Comparison of ENCODE assay signal across 25 mouse cellular contexts in genomic region chr11:36887490-36887889, GRCm38 (mm10).
DNase-seq lines count a peak whose midpoint lies in the region; ATAC-seq and TF ChIP-seq lines count a peak whose summit lies in the region.
"Had no signal": no experiment of that assay in that cellular context is flagged by ENCODE, and none has a peak within 500 bp of the region (broad histone marks: within the 10 kb centered on the region; RNA-seq: fewer than 3 reads in every experiment).

No protein-coding gene starts in this region.

- no peaks in the 10 kb centered on the region for H3K27me3 ChIP-seq in forebrain, embryonic 11.5 days (ENCODE audit: control insufficient read depth, insufficient read depth, low read length)
- H3K27me3 ChIP-seq in forebrain, postnatal 0 days (ENCODE audit: insufficient read depth, low read length) = no peaks in the 10 kb centered on the region
- no peaks in the 10 kb centered on the region for H3K27me3 ChIP-seq in kidney, embryonic 16.5 days (ENCODE audit: insufficient read depth, low read length)
- H3K27me3 ChIP-seq in midbrain, embryonic 14.5 days (ENCODE audit: control insufficient read depth, insufficient read depth, low read length) = no peaks in the 10 kb centered on the region
- H3K27me3 ChIP-seq: CH12.LX; hindbrain, embryonic 12.5 days; intestine, embryonic 15.5 days; liver, embryonic 12.5 days had no signal

- no peak for DNase-seq in forebrain, embryonic 11.5 days (ENCODE audit: low spot score)
- DNase-seq in forebrain, postnatal 0 days = no peak
- DNase-seq in kidney, adult 11 months = no peak
- peak; percentile 83 for DNase-seq in midbrain, embryonic 14.5 days
- DNase-seq in urinary bladder, postnatal 10 days (ENCODE audit: low spot score) = no peak
- DNase-seq: cerebellum, adult 8-10 months; cerebellum, postnatal 25 days; gastrocnemius, adult 2 months; gastrocnemius, postnatal 36 days; heart, adult 18-20 months; heart, postnatal 36 days; kidney, adult 9 months; layer of hippocampus, postnatal 36 days; left cerebral cortex, postnatal 4 days; liver, postnatal 0 days; lung, postnatal 36 days; thymus, postnatal 4 days had no signal

- ATAC-seq in forebrain, embryonic 11.5 days (replicated peaks; ENCODE audit: low FRiP score) = 0 out of 2 replicates have a peak, but pooled peaks have one; percentile 36
- no peak for ATAC-seq in forebrain, postnatal 0 days
- ATAC-seq in kidney, embryonic 16.5 days (ENCODE audit: low FRiP score, low TSS enrichment) = peak; percentile 39; the same call in 1 of the 2 replicates
- ATAC-seq in midbrain, embryonic 14.5 days (ENCODE audit: low FRiP score, low TSS enrichment) = peak; percentile 84; the same call in 1 of the 2 replicates
- ATAC-seq: activated CD4-positive, CD25-positive, alpha-beta regulatory T cell, adult 4 months; hindbrain, postnatal 0 days; intestine, embryonic 15.5 days; liver, embryonic 12.5 days; liver, postnatal 0 days had no signal

- no peak overlapping the region for H3K4me3 ChIP-seq in forebrain, embryonic 11.5 days (ENCODE audit: low read depth, low read length)
- H3K4me3 ChIP-seq in forebrain, postnatal 0 days (ENCODE audit: low read depth, low read length) = no peak overlapping the region
- no peak overlapping the region for H3K4me3 ChIP-seq in kidney, embryonic 16.5 days (ENCODE audit: low read length)
- H3K4me3 ChIP-seq in midbrain, embryonic 14.5 days (replicated peaks; ENCODE audit: low read depth, low read length) = no peak overlapping the region
- H3K4me3 ChIP-seq: gastrocnemius, adult 2 months; hindbrain, embryonic 12.5 days; intestine, embryonic 15.5 days; liver, embryonic 12.5 days had no signal

- H3K9me3 ChIP-seq in forebrain, embryonic 11.5 days (ENCODE audit: control insufficient read depth, low read length) = no peaks in the 10 kb centered on the region
- H3K9me3 ChIP-seq in forebrain, postnatal 0 days (ENCODE audit: low read length) = no peaks in the 10 kb centered on the region
- no peaks in the 10 kb centered on the region for H3K9me3 ChIP-seq in kidney, embryonic 16.5 days (ENCODE audit: low read length)
- H3K9me3 ChIP-seq in midbrain, embryonic 14.5 days (ENCODE audit: control insufficient read depth, low read length) = no peaks in the 10 kb centered on the region
- H3K9me3 ChIP-seq: hindbrain, embryonic 12.5 days; intestine, embryonic 15.5 days; liver, embryonic 12.5 days had no signal

- 45% methylated on average over 7 of the region's 7 CpGs for WGBS in forebrain, embryonic 11.5 days
- 35% methylated on average over 7 of the region's 7 CpGs for WGBS in forebrain, postnatal 0 days
- WGBS in kidney, embryonic 16.5 days = 42% methylated on average over 7 of the region's 7 CpGs
- 10% methylated on average over 7 of the region's 7 CpGs for WGBS in midbrain, embryonic 14.5 days

- no peak overlapping the region for H3K4me2 ChIP-seq in forebrain, embryonic 11.5 days (ENCODE audit: low read depth, low read length, severe bottlenecking)
- no peak overlapping the region for H3K4me2 ChIP-seq in forebrain, postnatal 0 days (ENCODE audit: low read depth)
- no peak overlapping the region for H3K4me2 ChIP-seq in kidney, embryonic 16.5 days (replicated peaks; ENCODE audit: low read depth, low read length)
- no peak overlapping the region for H3K4me2 ChIP-seq in midbrain, embryonic 14.5 days (ENCODE audit: low read length)
- H3K4me2 ChIP-seq: heart, embryonic 11.5 days; hindbrain, embryonic 12.5 days; intestine, embryonic 15.5 days; liver, embryonic 12.5 days had no signal

- H3K4me1 ChIP-seq in forebrain, embryonic 11.5 days (replicated peaks; ENCODE audit: control insufficient read depth, insufficient read depth, low read length) = no peaks in the 10 kb centered on the region; the same call in 1 of the 2 replicates
- H3K4me1 ChIP-seq in forebrain, postnatal 0 days (ENCODE audit: insufficient read depth) = no peaks in the 10 kb centered on the region
- no peaks in the 10 kb centered on the region for H3K4me1 ChIP-seq in kidney, embryonic 16.5 days (ENCODE audit: insufficient read depth, low read length)
- peaks cover 23% of the 10 kb centered on the region for H3K4me1 ChIP-seq in midbrain, embryonic 14.5 days (ENCODE audit: control insufficient read depth, insufficient read depth, low read length)
- H3K4me1 ChIP-seq: intestine, embryonic 15.5 days; liver, embryonic 12.5 days had no signal

- no peak overlapping the region for H3K9ac ChIP-seq in forebrain, embryonic 11.5 days (ENCODE audit: low read length)
- no peak overlapping the region for H3K9ac ChIP-seq in forebrain, postnatal 0 days
- no peak overlapping the region for H3K9ac ChIP-seq in kidney, embryonic 16.5 days (replicated peaks; ENCODE audit: low read length)
- H3K9ac ChIP-seq in midbrain, embryonic 14.5 days (replicated peaks; ENCODE audit: low read length) = no peak overlapping the region
- H3K9ac ChIP-seq: hindbrain, embryonic 12.5 days; intestine, embryonic 15.5 days; liver, embryonic 12.5 days; liver, postnatal 0 days had no signal

- H3K36me3 ChIP-seq in forebrain, embryonic 11.5 days (ENCODE audit: control insufficient read depth, insufficient read depth, low read length) = no peaks in the 10 kb centered on the region
- H3K36me3 ChIP-seq in forebrain, postnatal 0 days (ENCODE audit: insufficient read depth) = no peaks in the 10 kb centered on the region
- no peaks in the 10 kb centered on the region for H3K36me3 ChIP-seq in kidney, embryonic 16.5 days (ENCODE audit: insufficient read depth, low read length)
- H3K36me3 ChIP-seq in midbrain, embryonic 14.5 days (ENCODE audit: control insufficient read depth, insufficient read depth, low read length) = no peaks in the 10 kb centered on the region
- H3K36me3 ChIP-seq: hindbrain, embryonic 12.5 days; intestine, embryonic 15.5 days; liver, embryonic 12.5 days had no signal

- H3K27ac ChIP-seq in forebrain, embryonic 11.5 days (ENCODE audit: low read depth, low read length) = no peak overlapping the region
- H3K27ac ChIP-seq in forebrain, postnatal 0 days (ENCODE audit: low read depth, low read length) = no peak overlapping the region
- no peak overlapping the region for H3K27ac ChIP-seq in kidney, embryonic 16.5 days (ENCODE audit: low read length)
- H3K27ac ChIP-seq in midbrain, embryonic 14.5 days (replicated peaks; ENCODE audit: low read depth, low read length) = no peak overlapping the region
- H3K27ac ChIP-seq: gastrocnemius, adult 2 months; hindbrain, embryonic 12.5 days; hindbrain, postnatal 0 days; intestine, embryonic 15.5 days; liver, embryonic 12.5 days had no signal

- TF ChIP-seq CTCF in forebrain, postnatal 0 days (IDR thresholded peaks at IDR 0.05; ENCODE audit: low read depth) = no peak
